Mouse (Mus musculus): ENCODE measurements around the gene Asic4. TPM values are rescaled to one million over a fixed set of nuclear protein-coding genes. Genes with fewer than 3 reads are reported as not detected.

Gene Asic4
- polyA plus RNA-seq, 1 experiment from 2014 or later: 0.06 TPM

Other genes with a start within 250 kb of the Asic4 start
- 3.7 and 3.9 TPM in 2 replicates for gene Glb1l, start 239.6 kb upstream of the Asic4 start, polyA plus RNA-seq (2015; fragmentation: Nextera tagmentation; extraction: Ambion mirVana)
- 73.3 and 73.4 TPM in 2 replicates for gene Stk16, start 239.6 kb upstream of the Asic4 start, polyA plus RNA-seq (2015; fragmentation: Nextera tagmentation; extraction: Ambion mirVana)
- 336 and 355 TPM in 2 replicates for gene Tuba4a, start 230.6 kb upstream of the Asic4 start, polyA plus RNA-seq (2015; fragmentation: Nextera tagmentation; extraction: Ambion mirVana)
- 0.25 TPM in 1 of 2 replicates, not detected in the other for gene A630095N17Rik, start 218.3 kb upstream of the Asic4 start, polyA plus RNA-seq (2015; fragmentation: Nextera tagmentation; extraction: Ambion mirVana)
- gene Dnajb2, start 214.0 kb upstream of the Asic4 start, polyA plus RNA-seq (2015; fragmentation: Nextera tagmentation; extraction: Ambion mirVana): 33.8 and 33.9 TPM in 2 replicates
- 0.04 and 0.11 TPM in 2 replicates for gene Ptprn, start 185.9 kb upstream of the Asic4 start, polyA plus RNA-seq (2015; fragmentation: Nextera tagmentation; extraction: Ambion mirVana)
- 0.15 TPM in 1 of 2 replicates, not detected in the other for gene Resp18, start 172.0 kb upstream of the Asic4 start, polyA plus RNA-seq (2015; fragmentation: Nextera tagmentation; extraction: Ambion mirVana)
- 52.4 and 52.7 TPM in 2 replicates for gene Dnpep, start 132.4 kb upstream of the Asic4 start, polyA plus RNA-seq (2015; fragmentation: Nextera tagmentation; extraction: Ambion mirVana)
- gene Des, start 90.1 kb upstream of the Asic4 start, polyA plus RNA-seq (2015; fragmentation: Nextera tagmentation; extraction: Ambion mirVana): 7.2 and 13.9 TPM in 2 replicates
- gene Speg, start 75.1 kb upstream of the Asic4 start, polyA plus RNA-seq (2015; fragmentation: Nextera tagmentation; extraction: Ambion mirVana): 7.6 and 8.0 TPM in 2 replicates
- gene Gmppa, start 14.5 kb upstream of the Asic4 start, polyA plus RNA-seq (2015; fragmentation: Nextera tagmentation; extraction: Ambion mirVana): 32.5 and 35.7 TPM in 2 replicates
- gene Chpf, start 28.9 kb downstream of the Asic4 start, polyA plus RNA-seq (2015; fragmentation: Nextera tagmentation; extraction: Ambion mirVana): 2.6 and 3.1 TPM in 2 replicates
- 0.06 and 0.07 TPM in 2 replicates for gene Tmem198, start 29.1 kb downstream of the Asic4 start, polyA plus RNA-seq (2015; fragmentation: Nextera tagmentation; extraction: Ambion mirVana)
- 4.0 and 6.3 TPM in 2 replicates for gene Obsl1, start 56.0 kb downstream of the Asic4 start, polyA plus RNA-seq (2015; fragmentation: Nextera tagmentation; extraction: Ambion mirVana)
- gene Inha, start 56.6 kb downstream of the Asic4 start, polyA plus RNA-seq (2015; fragmentation: Nextera tagmentation; extraction: Ambion mirVana): 0.63 and 0.90 TPM in 2 replicates
- 4.9 and 5.7 TPM in 2 replicates for gene Stk11ip, start 71.1 kb downstream of the Asic4 start, polyA plus RNA-seq (2015; fragmentation: Nextera tagmentation; extraction: Ambion mirVana)
- gene Slc4a3, start 95.8 kb downstream of the Asic4 start, polyA plus RNA-seq (2015; fragmentation: Nextera tagmentation; extraction: Ambion mirVana): 0.71 and 1.1 TPM in 2 replicates